Mouse (Mus musculus) ovary, adult 2 months (tissue): ENCODE measurements around the gene 2410141K09Rik. TPM values are rescaled to one million over a fixed set of nuclear protein-coding genes. Genes with fewer than 3 reads are reported as not detected.

Experiments used
- polyA plus RNA-seq: library from polyadenylated mRNA; depleted of rRNA; stranded (reverse); fragments of >200 nt; gene quantifications from 2 replicates; pipeline ENCODE4 v1.2.3, GENCODE M21; 2012; rRNA removed

2410141K09Rik gene
- not detected in 2 replicates for polyA plus RNA-seq

GRCm38 (mm10) chr13:66441018-66441417 lies at the start of gene 2410141K09Rik:
TSS of gene 2410141K09Rik (minus strand) at chr13:66441118.

Other genes starting within 250 kb of the 2410141K09Rik start
- not detected in 2 replicates for gene Gm10772, start 213.5 kb downstream of the 2410141K09Rik start, polyA plus RNA-seq